Mouse (Mus musculus): ENCODE measurements around the gene Sept4. TPM values are rescaled to one million over a fixed set of nuclear protein-coding genes. Genes with fewer than 3 reads are reported as not detected.
A peak's percentile ranks its signal among the peaks of the same experiment; 100 is the strongest.

Sept4 gene
- polyA plus RNA-seq, 1 experiment from 2014 or later = 30.0 TPM

- Histone ChIP-seq H3K4me2 (ENCODE audit: low read depth, low read length) (no peak overlapping the region), H3K4me3 (ENCODE audit: low read depth, low read length) (no peak overlapping the region), H3K9me3 (ENCODE audit: control insufficient read depth, low read length) (no peaks in the 10 kb centered on the region), H3K4me1 (ENCODE audit: control insufficient read depth, insufficient read depth, low read length) (peaks cover 8% of the 10 kb centered on the region; the same call in 1 of the 2 replicates), H3K27me3 (ENCODE audit: control insufficient read depth, insufficient read depth, low read length) (no peaks in the 10 kb centered on the region), H3K9ac (replicated peaks; ENCODE audit: low read depth, low read length) (no peak overlapping the region), H3K27ac (ENCODE audit: low read depth, low read length) (no peak overlapping the region), H3K36me3 (ENCODE audit: control insufficient read depth, insufficient read depth, low read length) (no peaks in the 10 kb centered on the region)
- ATAC-seq (ENCODE audit: low read depth) = no peak
- 86% methylated on average over 8 of the region's 8 CpGs for WGBS
These were observed 13.4 kb downstream of the Sept4 start for GRCm38 (mm10) chr11:87581933-87582710.

GRCm38 (mm10) chr11:87583291-87584034 lies 14.8 kb downstream of the Sept4 start:
- Histone ChIP-seq H3K36me3 (ENCODE audit: control insufficient read depth, insufficient read depth, low read length) (no peaks in the 10 kb centered on the region), H3K9me3 (ENCODE audit: control insufficient read depth, low read length) (no peaks in the 10 kb centered on the region), H3K4me3 (ENCODE audit: low read depth, low read length) (no peak overlapping the region), H3K4me1 (ENCODE audit: control insufficient read depth, insufficient read depth, low read length) (peaks cover 3% of the 10 kb centered on the region; the same call in 1 of the 2 replicates), H3K9ac (replicated peaks; ENCODE audit: low read depth, low read length) (no peak overlapping the region), H3K4me2 (ENCODE audit: low read depth, low read length) (no peak overlapping the region), H3K27ac (ENCODE audit: low read depth, low read length) (no peak overlapping the region), H3K27me3 (ENCODE audit: control insufficient read depth, insufficient read depth, low read length) (no peaks in the 10 kb centered on the region)
- 85% methylated on average over 6 of the region's 6 CpGs for WGBS
- no peak for ATAC-seq (ENCODE audit: low read depth)

GRCm38 (mm10) chr11:87584711-87585505 lies 16.2 kb downstream of the Sept4 start:
- WGBS = 87% methylated on average over 10 of the region's 10 CpGs
- Histone ChIP-seq H3K9me3 (ENCODE audit: control insufficient read depth, low read length) (no peaks in the 10 kb centered on the region), H3K27me3 (ENCODE audit: control insufficient read depth, insufficient read depth, low read length) (no peaks in the 10 kb centered on the region), H3K4me1 (ENCODE audit: control insufficient read depth, insufficient read depth, low read length) (no peaks in the 10 kb centered on the region; the same call in 1 of the 2 replicates), H3K36me3 (ENCODE audit: control insufficient read depth, insufficient read depth, low read length) (no peaks in the 10 kb centered on the region), H3K4me3 (ENCODE audit: low read depth, low read length) (no peak overlapping the region), H3K4me2 (ENCODE audit: low read depth, low read length) (no peak overlapping the region), H3K9ac (replicated peaks; ENCODE audit: low read depth, low read length) (no peak overlapping the region), H3K27ac (ENCODE audit: low read depth, low read length) (no peak overlapping the region)
- ATAC-seq (ENCODE audit: low read depth) = no peak

- 90% methylated on average over 5 of the region's 5 CpGs for WGBS
These were observed 18.6 kb downstream of the Sept4 start for GRCm38 (mm10) chr11:87587211-87587874.

GRCm38 (mm10) chr11:87589605-87590004 lies 20.9 kb downstream of the Sept4 start:
- 93% methylated on average over 8 of the region's 8 CpGs for whole genome bisulfite sequencing
- Histone ChIP-seq H3K36me3 (ENCODE audit: control insufficient read depth, insufficient read depth, low read length) (no peaks in the 10 kb centered on the region), H3K9me3 (ENCODE audit: control insufficient read depth, low read length) (no peaks in the 10 kb centered on the region), H3K27ac (ENCODE audit: low read depth, low read length) (no peak overlapping the region), H3K4me2 (ENCODE audit: low read depth, low read length) (no peak overlapping the region), H3K27me3 (ENCODE audit: control insufficient read depth, insufficient read depth, low read length) (no peaks in the 10 kb centered on the region), H3K4me1 (ENCODE audit: control insufficient read depth, insufficient read depth, low read length) (peaks cover 18% of the 10 kb centered on the region), H3K4me3 (ENCODE audit: low read depth, low read length) (no peak overlapping the region), H3K9ac (replicated peaks; ENCODE audit: low read depth, low read length) (no peak overlapping the region)
- no peak for ATAC-seq (ENCODE audit: low read depth)

More at GRCm38 (mm10) chr11:87587211-87587874, 18.6 kb downstream of the Sept4 start:
- no peak for ATAC-seq (ENCODE audit: low read depth)
- Histone ChIP-seq H3K4me1 (ENCODE audit: control insufficient read depth, insufficient read depth, low read length) (peaks cover 9% of the 10 kb centered on the region), H3K9me3 (ENCODE audit: control insufficient read depth, low read length) (no peaks in the 10 kb centered on the region), H3K4me2 (ENCODE audit: low read depth, low read length) (no peak overlapping the region), H3K27me3 (ENCODE audit: control insufficient read depth, insufficient read depth, low read length) (no peaks in the 10 kb centered on the region), H3K27ac (ENCODE audit: low read depth, low read length) (no peak overlapping the region), H3K36me3 (ENCODE audit: control insufficient read depth, insufficient read depth, low read length) (no peaks in the 10 kb centered on the region), H3K9ac (replicated peaks; ENCODE audit: low read depth, low read length) (no peak overlapping the region), H3K4me3 (ENCODE audit: low read depth, low read length) (no peak overlapping the region)

GRCm38 (mm10) chr11:87590841-87591525 lies 22.3 kb downstream of the Sept4 start:
- peak overlapping the region; percentile 72 for H3K4me3 ChIP-seq (ENCODE audit: low read depth, low read length)
- peak overlapping the region; percentile 86 for H3K9ac ChIP-seq (replicated peaks; ENCODE audit: low read depth, low read length)
- peaks cover 22% of the 10 kb centered on the region for H3K4me1 ChIP-seq (ENCODE audit: control insufficient read depth, insufficient read depth, low read length)
- WGBS = 3% methylated on average over 25 of the region's 25 CpGs
- no peaks in the 10 kb centered on the region for H3K27me3 ChIP-seq (ENCODE audit: control insufficient read depth, insufficient read depth, low read length)
- H3K27ac ChIP-seq (ENCODE audit: low read depth, low read length) = peak overlapping the region; percentile 92
- no peak for ATAC-seq (ENCODE audit: low read depth)
- H3K9me3 ChIP-seq (ENCODE audit: control insufficient read depth, low read length) = no peaks in the 10 kb centered on the region
- H3K36me3 ChIP-seq (ENCODE audit: control insufficient read depth, insufficient read depth, low read length) = no peaks in the 10 kb centered on the region
- H3K4me2 ChIP-seq (ENCODE audit: low read depth, low read length) = peak overlapping the region; percentile 87

GRCm38 (mm10) chr11:87591526-87592353 lies 23.0 kb downstream of the Sept4 start, which contains the start of gene Mtmr4:
TSS of gene Mtmr4 (plus strand) at chr11:87592162.
- peaks cover 28% of the 10 kb centered on the region for H3K4me1 ChIP-seq (ENCODE audit: control insufficient read depth, insufficient read depth, low read length)
- H3K36me3 ChIP-seq (ENCODE audit: control insufficient read depth, insufficient read depth, low read length) = no peaks in the 10 kb centered on the region
- H3K27me3 ChIP-seq (ENCODE audit: control insufficient read depth, insufficient read depth, low read length) = no peaks in the 10 kb centered on the region
- WGBS = under 1% methylated on average over 45 of the region's 61 CpGs
- H3K9me3 ChIP-seq (ENCODE audit: control insufficient read depth, low read length) = no peaks in the 10 kb centered on the region
- peak within 1 kb of the TSS; percentile 87 for H3K4me2 ChIP-seq (ENCODE audit: low read depth, low read length)
- peak; percentile 97 for ATAC-seq (ENCODE audit: low read depth)
- H3K4me3 ChIP-seq (ENCODE audit: low read depth, low read length) = peak within 1 kb of the TSS; percentile 72
- H3K9ac ChIP-seq (replicated peaks; ENCODE audit: low read depth, low read length) = peak within 1 kb of the TSS; percentile 86
- peak within 1 kb of the TSS; percentile 92 for H3K27ac ChIP-seq (ENCODE audit: low read depth, low read length)

Data from neural tube, embryonic 14.5 days (tissue).